Mouse (Mus musculus) adrenal gland (tissue): ENCODE measurements around the gene Scfd2.

ENCODE experiments used
- intact Hi-C: fragments of 180-260 bp; cut with DNase I; formaldehyde crosslinking; loops from one replicate; pipeline ENCODE4 v1.15.1; 2025

The Scfd2 gene

DNA sequence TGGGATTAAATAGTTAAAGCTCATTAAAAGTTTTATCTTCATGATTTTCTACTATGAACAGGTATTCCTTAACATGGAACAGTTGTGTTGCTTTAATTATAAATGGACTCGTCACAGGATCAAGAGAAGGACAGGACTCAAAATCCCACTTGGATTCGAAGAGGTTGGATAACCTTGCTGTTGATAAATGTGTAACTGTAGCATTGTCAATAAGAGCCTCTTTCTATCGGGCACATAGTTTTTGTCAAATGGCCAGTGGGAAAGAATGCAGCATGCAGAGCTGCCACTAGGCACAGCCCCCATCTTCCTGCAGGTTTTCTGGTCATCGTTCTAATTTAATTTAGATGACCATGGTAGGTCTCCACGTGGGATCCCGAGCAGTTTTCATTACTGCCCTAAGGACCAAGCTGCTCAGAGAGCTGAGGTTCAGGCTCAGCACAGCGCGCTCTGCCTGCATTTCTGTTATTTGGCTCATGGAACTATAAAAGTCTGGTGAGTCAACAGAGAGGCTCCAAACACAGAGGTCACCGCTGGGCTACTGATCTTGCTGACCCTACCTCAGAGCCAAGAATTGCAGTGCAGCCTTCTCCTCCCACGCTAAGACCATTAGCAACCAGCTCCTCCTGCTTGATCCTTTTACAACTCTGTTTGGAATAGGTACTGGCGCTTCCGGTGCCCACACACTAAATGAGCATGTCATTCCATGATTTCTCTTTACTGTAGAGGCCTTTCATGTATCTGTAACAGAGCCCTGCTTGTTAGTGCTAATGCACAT is 215.9 kb downstream of the Scfd2 start:
- intact Hi-C loops = loop anchor here (10.0 kb wide), 2 partner anchors 119 to 629 kb away; no protein-coding TSS in a partner anchor

DNA sequence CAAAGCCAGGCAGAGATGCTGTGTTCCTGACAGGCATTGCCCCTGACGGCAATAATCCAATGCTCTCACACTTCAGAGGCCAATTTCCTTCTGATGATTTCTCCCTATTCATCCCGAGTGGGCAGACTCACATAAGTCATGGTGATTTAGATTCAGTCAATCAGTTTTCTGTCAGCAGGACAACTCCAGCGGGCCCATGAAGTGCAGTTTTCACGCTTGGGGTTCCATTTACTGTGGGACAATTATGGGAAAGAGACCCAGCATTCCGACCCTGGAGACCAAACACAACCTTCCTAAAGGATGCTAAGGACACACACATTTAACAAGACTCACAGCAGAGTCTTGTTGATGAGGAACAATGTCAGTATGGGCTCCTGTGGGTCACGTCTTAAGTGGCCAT is 217.1 kb downstream of the Scfd2 start:
- intact Hi-C loops = loop anchor here (5.0 to 10.0 kb wide), 3 partner anchors 120 to 843 kb away; no protein-coding TSS in a partner anchor

- intact Hi-C loops = loop anchor here (5.0 to 10.0 kb wide), 3 partner anchors 121 to 844 kb away; no protein-coding TSS in a partner anchor
Observed at GRCm38 (mm10) chr5:74313542-74313941, 218.0 kb downstream of the Scfd2 start.

GRCm38 (mm10) chr5:74311865-74312264 is 219.7 kb downstream of the Scfd2 start:
- intact Hi-C loops = loop anchor here (5.0 to 10.0 kb wide), 3 partner anchors 123 to 845 kb away; no protein-coding TSS in a partner anchor

- intact Hi-C loops = loop anchor here (5.0 to 10.0 kb wide), 3 partner anchors 123 to 846 kb away; no protein-coding TSS in a partner anchor
Observed at GRCm38 (mm10) chr5:74311200-74311825, 220.2 kb downstream of the Scfd2 start.

DNA sequence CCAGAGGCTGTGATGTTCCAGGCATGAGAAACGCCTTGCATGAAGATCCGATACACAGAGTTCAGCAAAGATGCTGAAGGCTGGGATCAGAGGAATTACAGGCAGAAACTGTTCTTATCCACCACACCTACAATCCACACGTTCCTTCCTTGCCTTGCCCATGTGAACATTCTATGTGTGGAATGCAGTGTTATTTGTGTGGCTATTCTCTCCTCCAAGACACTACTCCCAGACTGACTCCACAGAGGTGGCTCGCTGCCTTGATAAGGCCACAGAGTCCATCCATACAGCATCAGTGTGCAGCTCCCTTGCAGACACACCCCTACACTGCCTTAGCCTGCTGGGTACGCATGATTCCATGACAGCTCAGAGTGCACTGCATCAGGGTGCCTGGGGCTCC is 221.5 kb downstream of the Scfd2 start:
- intact Hi-C loops = loop anchor here (5.0 to 10.0 kb wide), 3 partner anchors 125 to 847 kb away; no protein-coding TSS in a partner anchor

DNA sequence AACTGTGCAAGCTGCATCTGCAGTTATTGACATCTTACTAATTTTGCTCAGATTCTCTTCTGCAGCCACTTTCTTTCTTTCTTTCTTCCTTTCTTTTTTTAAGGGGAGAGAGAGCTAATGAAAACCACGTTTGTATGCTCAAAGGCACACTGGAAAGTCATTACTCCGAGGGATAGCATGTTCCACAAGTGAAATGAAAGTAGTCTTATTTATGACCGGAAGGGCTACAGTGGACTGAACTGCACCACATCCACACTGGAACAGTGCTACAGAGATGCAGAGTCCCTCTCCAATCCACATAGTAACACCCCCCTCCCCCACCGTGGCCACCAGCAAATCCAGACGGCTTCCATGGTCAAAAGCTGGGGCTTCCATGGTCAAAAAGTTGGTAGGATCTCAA is 224.3 kb downstream of the Scfd2 start:
- intact Hi-C loops = loop anchor here (5.0 kb wide), 1 partner anchor 225 kb away; the partner anchor contains the start of gene Scfd2

- intact Hi-C loops = loop anchor here (5.0 kb wide), 1 partner anchor 227 kb away; the partner anchor contains the start of gene Scfd2
Observed at GRCm38 (mm10) chr5:74305533-74306189, 225.9 kb downstream of the Scfd2 start.

DNA sequence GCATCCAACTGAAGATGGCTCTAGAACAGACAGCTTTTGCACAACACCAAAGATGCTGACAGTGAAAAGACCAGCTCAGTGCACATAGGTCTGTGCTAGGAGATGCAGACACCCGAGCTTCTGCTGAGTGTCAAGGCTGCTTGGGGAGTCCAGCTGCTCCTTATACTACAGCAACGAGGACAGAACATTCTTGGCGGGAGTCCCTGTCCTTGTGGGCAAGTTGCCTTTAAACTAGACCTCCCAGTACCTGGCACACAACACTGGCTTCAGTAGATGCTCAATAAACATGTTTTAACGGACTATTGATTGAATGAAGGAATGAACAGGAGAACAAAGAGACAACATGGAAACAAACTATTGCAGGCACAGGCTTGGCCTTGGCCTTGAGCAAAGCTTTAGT is 226.8 kb downstream of the Scfd2 start:
- intact Hi-C loops = loop anchor here (5.0 kb wide), 1 partner anchor 228 kb away; the partner anchor contains the start of gene Scfd2

- intact Hi-C loops = no loop called here
Observed at GRCm38 (mm10) chr5:74302331-74302730, 229.2 kb downstream of the Scfd2 start.

GRCm38 (mm10) chr5:74301443-74301842 is 230.1 kb downstream of the Scfd2 start:
- intact Hi-C loops = no loop called here

- intact Hi-C loops = no loop called here
Observed at GRCm38 (mm10) chr5:74300931-74301330, 230.6 kb downstream of the Scfd2 start.

GRCm38 (mm10) chr5:74300140-74300539 is 231.4 kb downstream of the Scfd2 start:
- intact Hi-C loops = no loop called here

DNA sequence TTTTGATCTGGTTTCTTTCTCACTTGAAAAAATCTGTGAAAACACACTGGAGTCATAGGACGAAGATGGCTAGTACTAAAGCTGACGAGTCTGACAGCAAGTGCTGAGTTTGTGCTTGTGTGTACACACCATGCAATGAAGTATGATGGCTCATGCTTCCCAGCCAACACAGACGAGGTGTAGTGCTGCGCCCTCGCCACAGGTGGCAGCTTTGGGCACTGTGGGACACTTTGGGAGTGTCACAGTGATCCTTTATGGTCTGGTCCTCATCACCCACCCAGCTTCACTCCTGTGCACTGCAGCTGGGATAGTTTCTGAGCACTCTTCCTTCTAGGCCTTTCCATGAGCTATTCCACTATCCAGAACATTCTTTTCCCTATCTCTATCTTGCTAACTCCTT is 234.4 kb downstream of the Scfd2 start:
- intact Hi-C loops = no loop called here

- intact Hi-C loops = no loop called here
Observed at GRCm38 (mm10) chr5:74296096-74296495, 235.5 kb downstream of the Scfd2 start.

DNA sequence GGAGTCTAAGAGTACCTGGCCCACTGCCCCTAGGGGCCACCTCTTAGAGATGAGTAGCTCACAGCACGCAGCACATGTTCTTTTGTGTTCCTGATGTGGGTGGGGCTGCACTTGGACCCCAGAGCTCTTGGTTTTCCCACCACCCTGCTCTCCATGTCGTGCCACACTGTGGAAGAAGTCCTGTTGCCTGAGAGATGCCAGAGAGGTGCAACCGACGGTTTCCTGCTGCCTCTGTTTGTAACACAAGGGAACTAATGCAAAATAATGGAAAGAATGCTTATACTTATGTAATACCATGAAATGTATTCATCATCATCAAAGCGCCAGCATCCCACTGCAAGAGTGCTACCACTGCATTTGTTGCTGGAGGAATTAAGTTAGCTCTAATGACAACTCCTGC is 238.0 kb downstream of the Scfd2 start:
- intact Hi-C loops = no loop called here

DNA sequence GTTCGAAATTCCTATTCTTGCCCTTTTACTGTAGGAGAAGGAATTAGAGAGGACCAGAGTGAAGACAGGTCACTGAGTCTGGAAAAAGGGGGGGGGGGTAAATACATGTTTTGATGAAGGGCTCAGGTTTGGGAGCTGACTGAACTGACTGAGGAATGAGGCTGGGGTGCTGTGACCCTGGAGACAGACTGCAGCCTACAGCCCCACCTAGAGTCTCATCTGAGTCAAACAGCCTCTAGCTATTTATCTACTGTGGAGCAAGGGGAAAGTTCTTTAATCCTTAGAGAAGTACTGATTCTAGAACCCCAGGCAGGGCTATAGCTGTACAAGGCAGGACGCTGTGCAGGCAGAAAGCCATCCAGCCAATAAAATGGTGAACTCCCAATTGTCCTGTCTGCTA is 239.5 kb downstream of the Scfd2 start:
- intact Hi-C loops = no loop called here

DNA sequence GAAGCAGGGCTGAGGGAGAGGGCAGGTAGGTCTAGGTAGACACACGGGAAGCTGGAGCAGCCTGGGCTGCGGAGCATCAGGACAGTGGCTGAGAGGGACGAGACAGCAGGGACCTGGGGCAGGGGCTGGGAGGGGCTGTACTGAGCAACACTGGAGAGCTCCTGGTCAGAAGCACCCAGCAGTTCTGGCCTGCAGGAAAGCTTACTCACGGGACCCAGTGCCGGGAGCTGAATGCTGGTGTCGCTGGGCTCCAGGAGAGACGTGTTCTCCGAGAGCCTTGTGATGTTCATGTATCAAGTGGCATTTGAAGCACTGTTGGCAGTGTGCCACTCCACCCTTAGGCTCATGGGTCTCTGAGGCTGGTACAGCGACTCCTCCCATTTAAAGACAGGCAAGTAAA is 240.0 kb downstream of the Scfd2 start:
- intact Hi-C loops = no loop called here

DNA sequence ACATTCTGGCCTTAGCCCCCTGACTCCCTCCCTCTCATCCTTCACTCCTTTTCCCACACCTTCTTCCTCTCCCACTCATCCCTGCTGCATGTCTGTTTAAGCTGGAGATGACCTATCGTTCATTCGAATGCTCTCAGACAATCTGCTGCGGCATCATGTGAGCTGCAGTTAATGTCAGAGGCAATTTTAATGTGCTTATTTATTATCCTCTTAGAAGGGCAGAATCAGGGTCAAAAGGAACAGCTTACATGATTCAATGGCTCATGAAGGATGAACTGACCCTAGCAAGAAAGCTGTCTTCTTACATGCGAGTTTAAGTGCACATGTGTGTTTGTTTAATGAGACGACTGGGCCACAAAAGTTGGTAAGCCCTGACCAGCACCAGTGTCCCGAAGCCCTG is 241.6 kb downstream of the Scfd2 start:
- intact Hi-C loops = loop anchor here (10.0 kb wide), 1 partner anchor 535 kb away; no protein-coding TSS in a partner anchor

DNA sequence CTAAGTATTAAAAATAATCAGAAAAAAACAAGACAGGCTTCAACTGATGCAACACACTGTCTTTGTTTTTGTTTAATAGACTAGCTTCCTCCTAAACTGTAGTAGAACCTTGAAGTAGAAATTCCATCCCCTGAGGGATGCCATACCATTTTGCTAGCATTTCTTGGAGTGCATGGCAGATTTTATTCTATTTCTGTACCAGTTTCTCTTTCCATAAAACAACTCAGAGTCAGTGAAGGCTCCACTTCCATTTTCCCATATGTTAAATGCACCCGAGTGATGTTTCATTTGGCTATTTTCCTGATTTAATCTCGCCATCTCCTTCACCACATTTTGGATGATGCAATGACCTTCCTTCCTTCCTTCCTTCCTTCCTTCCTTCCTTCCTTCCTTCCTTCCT is 243.4 kb downstream of the Scfd2 start:
- intact Hi-C loops = loop anchor here (10.0 kb wide), 1 partner anchor 533 kb away; no protein-coding TSS in a partner anchor

DNA sequence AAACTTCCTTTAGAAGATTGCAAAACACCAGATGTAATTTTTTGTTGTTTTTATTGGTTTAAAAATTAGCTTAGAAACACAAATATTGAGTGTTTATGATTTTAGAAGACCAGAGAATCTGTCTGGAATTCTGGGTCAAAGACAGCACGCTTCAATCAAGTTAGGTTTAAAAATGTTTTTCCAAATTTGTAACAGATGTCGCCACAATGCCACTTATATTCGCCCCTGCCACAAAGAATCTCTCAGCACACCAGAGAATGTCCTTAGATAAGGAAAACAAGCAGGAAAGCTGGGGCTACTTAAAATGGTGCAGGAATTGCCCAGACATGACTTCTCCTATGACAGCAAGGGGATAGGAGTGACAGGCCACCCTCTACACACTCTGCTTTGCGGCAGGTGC is 245.3 kb downstream of the Scfd2 start:
- intact Hi-C loops = loop anchor here (10.0 kb wide), 1 partner anchor 532 kb away; no protein-coding TSS in a partner anchor
